In genomic region chr4:13300261-13300683, GRCm38 (mm10) we compare ENCODE assay signal across 11 mouse cellular contexts.
A peak's percentile ranks its signal among the peaks of the same experiment; 100 is the strongest.
DNase-seq lines count a peak whose midpoint lies in the region; ATAC-seq and TF ChIP-seq lines count a peak whose summit lies in the region.
"Had no signal": no experiment of that assay in that cellular context is flagged by ENCODE, and none has a peak within 500 bp of the region (broad histone marks: within the 10 kb centered on the region; RNA-seq: fewer than 3 reads in every experiment).

No protein-coding gene starts in this region.

- TF ChIP-seq POLR2A in heart, adult 2 months (IDR thresholded peaks at IDR 0.05; ENCODE audit: insufficient read depth, low read depth, low read length), result no peak
- TF ChIP-seq POLR2A in limb, embryonic 14.5 days (IDR thresholded peaks at IDR 0.05; ENCODE audit: borderline replicate concordance, extremely low read depth, insufficient read depth, insufficient read length), result no peak
- TF ChIP-seq POLR2A in lung, adult 2 months (IDR thresholded peaks at IDR 0.05; ENCODE audit: borderline replicate concordance, extremely low read depth, low read depth, low read length), result no peak

- 23% methylated on average over 3 of the region's 3 CpGs for WGBS in heart, adult 2 months
- 40% methylated on average over 3 of the region's 3 CpGs for WGBS in limb, embryonic 14.5 days
- 19% methylated on average over 3 of the region's 3 CpGs for WGBS in lung, adult 2 months

- no peaks in the 10 kb centered on the region for H3K9me3 ChIP-seq in ES-E14 (ENCODE audit: control insufficient read depth, insufficient read depth, low read depth, low read length)
- H3K9me3 ChIP-seq in limb, embryonic 14.5 days (ENCODE audit: control insufficient read depth, low read length), result no peaks in the 10 kb centered on the region

- H3K36me3 ChIP-seq in heart, adult 2 months (ENCODE audit: control insufficient read depth, insufficient read depth, low read length), result no peaks in the 10 kb centered on the region
- H3K36me3 ChIP-seq in ES-E14 (ENCODE audit: control insufficient read depth, insufficient read depth, low read length, poor library complexity, severe bottlenecking), result no peaks in the 10 kb centered on the region
- H3K36me3 ChIP-seq in limb, embryonic 14.5 days (ENCODE audit: control insufficient read depth, insufficient read depth, low read length), result no peaks in the 10 kb centered on the region

- H3K79me2 ChIP-seq in heart, adult 2 months (replicated peaks; ENCODE audit: control insufficient read depth, insufficient read depth, low read length), result no peaks in the 10 kb centered on the region

- no peak overlapping the region for H3K9ac ChIP-seq in heart, adult 2 months (ENCODE audit: low read depth, low read length)
- H3K9ac ChIP-seq in ES-E14 (ENCODE audit: insufficient read depth, low read depth, low read length, poor library complexity, severe bottlenecking), result no peak overlapping the region
- H3K9ac ChIP-seq in limb, embryonic 14.5 days (ENCODE audit: low read depth, low read length, severe bottlenecking), result no peak overlapping the region
- H3K9ac ChIP-seq: liver, embryonic 14.5 days had no signal

- no peaks in the 10 kb centered on the region for H3K27me3 ChIP-seq in heart, adult 2 months (ENCODE audit: control insufficient read depth, insufficient read depth, low read length)
- H3K27me3 ChIP-seq in limb, embryonic 14.5 days (ENCODE audit: control insufficient read depth, insufficient read depth, low read length), result no peaks in the 10 kb centered on the region

- no peak for TF ChIP-seq EP300 in heart, adult 2 months (IDR thresholded peaks at IDR 0.05; ENCODE audit: insufficient read depth, low read depth, low read length)

- ATAC-seq in limb, embryonic 14.5 days (ENCODE audit: low FRiP score, low read depth), result no peak
- ATAC-seq in activated CD4-positive, CD25-positive, alpha-beta regulatory T cell, adult 4 months, result no peak

- H3K4me3 ChIP-seq in heart, adult 2 months, result no peak overlapping the region
- H3K4me3 ChIP-seq in ES-E14 (ENCODE audit: insufficient read depth in 1 of 2, low read depth in 1 of 2, low read length in 2 of 2, poor library complexity in 1 of 2, severe bottlenecking in 1 of 2), result no peak overlapping the region
- H3K4me3 ChIP-seq in limb, embryonic 14.5 days (replicated peaks; ENCODE audit: low read length), result no peak overlapping the region
- H3K4me3 ChIP-seq in lung, adult 2 months (replicated peaks; ENCODE audit: extremely low read depth, low read depth, low read length), result no peak overlapping the region

- no peak overlapping the region for H3K27ac ChIP-seq in heart, adult 2 months
- no peak overlapping the region for H3K27ac ChIP-seq in ES-E14 (ENCODE audit: insufficient read depth, low read depth, low read length, poor library complexity, severe bottlenecking)
- no peak overlapping the region for H3K27ac ChIP-seq in limb, embryonic 14.5 days (replicated peaks; ENCODE audit: low read depth, low read length)
- H3K27ac ChIP-seq: liver, embryonic 14.5 days had no signal

- TF ChIP-seq CTCF in heart, adult 2 months (IDR thresholded peaks at IDR 0.05), result no peak
- TF ChIP-seq CTCF in lung, adult 2 months (IDR thresholded peaks at IDR 0.05; ENCODE audit: insufficient read depth, low read length), result no peak

- in situ Hi-C loops in ES-E14 (cut with MboI; ENCODE audit: low sequenced_read_pairs in 2 of 2, unreplicated experiment in 2 of 2), result no loop called here

- peak; percentile 8 to 11 for DNase-seq in heart, postnatal 10 days
- no peak for DNase-seq in heart, adult 2 months
- peak; percentile 43 for DNase-seq in ES-E14 (ENCODE audit: low read depth, low spot score)
- peak; percentile 3 to 17 for DNase-seq in adrenal gland, postnatal 36 days
- peak; percentile 44 for DNase-seq in limb, embryonic 14.5 days (ENCODE audit: low spot score)
- no peak for DNase-seq in lung, adult 2 months
- DNase-seq: cerebellum, adult 8-10 months; gastrocnemius, postnatal 25 days; thymus, adult 2 months had no signal

- intact Hi-C loops in heart, postnatal 10 days (cut with DNase I), result no loop called here
- intact Hi-C loops in heart, adult 2 months (cut with DNase I), result no loop called here

- no peaks in the 10 kb centered on the region for H3K4me1 ChIP-seq in heart, adult 2 months (ENCODE audit: control insufficient read depth, insufficient read depth, low read length)
- peaks cover 2 to 3% of the 10 kb centered on the region in 2 experiments; a peak in 1 of 4 replicates for H3K4me1 ChIP-seq in ES-E14 (ENCODE audit: control insufficient read depth in 2 of 2, insufficient read depth in 2 of 2, low read length in 2 of 2, poor library complexity in 1 of 2)
- peaks cover 4% of the 10 kb centered on the region; the same call in 1 of the 2 replicates for H3K4me1 ChIP-seq in limb, embryonic 14.5 days (ENCODE audit: control insufficient read depth, insufficient read depth, low read length)
- no peaks in the 10 kb centered on the region for H3K4me1 ChIP-seq in lung, adult 2 months (ENCODE audit: control insufficient read depth, insufficient read depth, low read length)

- no peak overlapping the region for H3K4me2 ChIP-seq in limb, embryonic 14.5 days (replicated peaks; ENCODE audit: low read depth, low read length, severe bottlenecking)

TF ChIP-seq in ES-E14, 5 proteins besides CTCF, POLR2A, EP300 and RAD21:
- TF ChIP-seq ZNF384 (IDR thresholded peaks at IDR 0.05; ENCODE audit: low read depth, low read length) (no peak), MAFK (IDR thresholded peaks at IDR 0.05; ENCODE audit: insufficient read depth, low read depth, low read length) (no peak), HCFC1 (IDR thresholded peaks at IDR 0.05; ENCODE audit: borderline replicate concordance, insufficient read depth, low read length) (no peak), ZC3H11A (IDR thresholded peaks at IDR 0.05; ENCODE audit: borderline replicate concordance, low read depth, low read length) (no peak), CHD2 (IDR thresholded peaks at IDR 0.05; ENCODE audit: low read depth, low read length) (no peak)

Comparison
In these comparisons a context has a peak if more than half of its experiments do, and no peak if none do; other contexts are left out.
1. DNase-seq: peak in heart, postnatal 10 days (2 of 2), ES-E14 (single experiment), adrenal gland, postnatal 36 days (2 of 2) and limb, embryonic 14.5 days (single experiment); none in heart, adult 2 months (0 of 2) and lung, adult 2 months (single experiment).